Mouse (Mus musculus) E14TG2a.4 (cell line): ENCODE results near the gene Zfp119a.

Experiments used
- CTCF ChIP-seq: conservative IDR thresholded peaks from 2 replicates; pipeline ENCODE4 v1.5.1; 2014; ENCODE audit warnings: low read length
- NANOG ChIP-seq: IDR thresholded peaks from 2 replicates; pipeline ENCODE4 v1.6.1; 2014; ENCODE audit warnings: borderline replicate concordance, low read length, mixed read lengths
- POU5F1 ChIP-seq: IDR thresholded peaks from 2 replicates; pipeline ENCODE4 v1.6.1; 2014; ENCODE audit warnings: low read length, borderline replicate concordance

DNA sequence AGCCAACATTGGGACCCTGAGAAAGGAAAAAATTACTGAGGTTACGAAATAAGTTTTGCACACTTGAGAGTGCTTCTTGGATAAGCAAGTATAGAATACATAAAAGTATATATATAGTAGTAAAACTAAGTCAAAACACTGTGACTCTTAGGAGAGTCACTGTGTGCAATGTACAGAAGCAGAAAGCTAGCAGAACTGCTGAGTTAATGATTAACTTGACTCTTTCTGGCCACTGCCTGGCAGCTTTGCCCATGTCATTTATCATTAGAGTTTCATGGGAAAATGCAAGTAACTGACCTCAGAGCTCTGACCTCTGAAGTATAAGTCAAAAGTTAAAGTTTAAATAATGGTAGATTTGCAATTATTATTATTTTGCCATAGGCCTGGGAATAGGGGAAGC is 25.0 kb upstream of the Zfp119a start:
- TF ChIP-seq CTCF: no peak
- no peak for TF ChIP-seq POU5F1
- TF ChIP-seq NANOG: no peak
